Mouse (Mus musculus) gastrocnemius, postnatal 4 days (tissue): Measurements from ENCODE around the gene Defb45. TPM values are rescaled to one million over a fixed set of nuclear protein-coding genes. Genes with fewer than 3 reads are reported as not detected.

Experiments used
- DNase-seq, 2 experiments: peaks; one replicate each; pipeline ENCODE4 v3.0.0; 2021 to 2022; ENCODE audit warnings: low spot score in 2 of 2, mixed read lengths in 2 of 2
- long read RNA-seq, 2 experiments: library from polyadenylated mRNA; stranded (forward); transcript quantifications; one replicate each; pipeline ENCODE4 v2.0.0; 2021
- total RNA-seq, 2 experiments: library from RNA; stranded (reverse); gene quantifications; 2 replicates each; pipeline ENCODE4 v1.2.3; 2021

Defb45 gene
- total RNA-seq: not detected
- long read RNA-seq, experiment 1: 0 reads
- long read RNA-seq, experiment 2: 0 reads

DNA sequence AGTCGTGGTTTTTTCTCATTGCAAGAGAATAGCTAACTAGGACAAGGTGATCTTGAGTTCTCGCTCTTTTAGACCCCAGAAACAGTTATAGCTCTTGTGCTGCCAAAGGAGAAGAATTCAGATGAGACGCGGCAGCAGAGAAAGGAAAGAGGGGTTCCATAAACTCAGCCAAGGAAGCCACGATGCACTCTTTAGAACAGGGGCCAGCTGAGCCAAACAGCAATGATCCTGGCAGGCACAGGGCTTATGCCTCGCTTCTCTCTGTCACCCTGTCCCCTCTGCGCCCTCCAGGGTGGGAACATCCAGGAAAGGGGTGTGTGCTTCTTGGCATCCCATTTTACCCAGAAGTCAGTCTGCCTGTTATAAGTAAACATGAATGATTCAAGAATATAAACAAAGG is at the start of gene Defb45:
TSS of gene Defb45 (minus strand) at position 101 of the 400 bp plus-strand sequence.
- DNase-seq: no peak

DNA sequence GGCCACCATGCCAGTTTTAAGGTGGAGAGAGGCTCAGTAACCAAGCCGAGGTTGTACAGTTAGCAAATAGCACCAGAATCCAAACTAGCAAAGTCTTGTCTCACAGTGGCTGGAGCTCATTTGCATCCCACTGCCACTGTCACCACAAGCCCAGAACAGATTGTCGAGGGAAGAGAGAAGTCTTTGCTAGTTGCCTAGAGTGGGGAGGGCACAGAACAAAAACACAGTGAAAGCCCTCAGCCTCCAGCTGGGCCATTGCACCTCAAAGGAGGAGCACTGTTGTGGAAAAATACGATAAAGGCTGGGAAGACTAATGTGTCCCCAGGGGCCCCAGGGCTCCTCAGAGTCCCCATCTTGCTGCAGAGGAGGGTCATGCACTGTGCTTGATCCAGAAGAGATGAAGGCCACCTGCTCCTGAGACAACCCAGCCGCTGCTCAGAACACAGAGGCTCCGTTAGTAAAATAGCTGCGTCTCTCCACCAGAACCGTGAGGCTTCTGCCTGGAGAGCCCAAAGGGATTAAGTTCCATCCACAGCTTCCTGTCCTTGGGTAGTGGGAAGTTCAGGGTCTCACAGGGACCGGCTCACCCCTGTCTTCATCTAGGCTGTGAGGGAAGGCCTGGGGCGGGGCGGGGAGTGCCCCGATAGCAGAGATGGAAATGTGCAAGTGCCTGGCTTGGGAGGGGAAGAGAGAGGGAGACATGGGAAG is 40.4 kb upstream of the Defb45 start:
- DNase-seq: no peak

DNA sequence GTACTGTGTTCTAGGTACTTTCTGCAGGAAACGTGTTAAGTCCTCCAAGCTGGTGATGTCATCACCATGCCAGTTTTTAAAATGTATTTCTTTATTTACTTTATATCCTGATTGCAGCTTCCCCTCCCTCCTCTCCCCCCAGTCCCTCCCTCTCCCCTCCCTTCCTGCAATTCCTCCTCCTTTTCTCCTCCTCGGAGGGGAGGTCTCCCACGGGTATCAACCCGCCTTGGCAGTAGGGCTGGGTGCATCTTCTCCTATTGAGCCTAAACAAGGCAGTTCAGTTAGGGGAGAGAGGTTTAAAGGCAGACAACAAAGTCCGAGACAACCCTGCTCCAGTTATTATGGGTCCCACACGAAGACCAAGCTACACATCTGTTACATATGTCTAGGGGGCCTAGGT is 39.7 kb upstream of the Defb45 start:
- DNase-seq: no peak

DNA sequence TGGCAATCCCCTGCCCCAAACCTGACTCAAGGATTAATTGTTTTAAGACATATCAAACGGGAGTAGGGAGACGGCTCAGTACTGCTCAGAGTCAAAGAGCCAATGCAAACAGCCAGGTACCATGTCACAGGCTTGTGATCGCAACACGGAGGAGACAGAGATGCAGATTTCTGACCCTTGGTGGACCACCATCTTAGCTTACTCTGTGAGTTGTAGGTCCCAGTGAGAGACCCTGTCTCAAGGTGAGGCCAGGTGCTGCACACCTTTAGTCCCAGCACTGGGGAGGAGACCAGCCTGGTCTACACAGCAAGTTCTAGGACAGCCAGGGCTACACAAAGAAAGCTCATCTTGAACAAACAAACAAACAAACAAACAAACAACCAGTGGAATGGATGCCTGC is 38.2 kb upstream of the Defb45 start:
- no peak for DNase-seq

DNA sequence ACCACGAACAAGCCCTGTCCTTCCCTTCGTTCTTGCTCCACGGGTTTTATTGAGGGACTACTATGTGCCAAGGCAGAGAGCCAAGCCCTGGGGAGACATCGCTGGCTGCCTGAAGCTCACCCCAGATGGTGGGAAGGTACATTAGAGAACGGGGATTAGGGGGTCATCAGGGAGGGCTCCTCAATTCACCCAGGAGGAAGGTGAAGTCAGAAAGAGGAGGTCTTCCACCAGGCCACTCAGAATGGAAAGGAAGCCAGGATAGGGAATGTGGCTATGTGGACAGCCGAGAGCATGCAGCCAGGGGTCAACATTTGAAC is 37.8 kb upstream of the Defb45 start:
- DNase-seq: no peak

DNA sequence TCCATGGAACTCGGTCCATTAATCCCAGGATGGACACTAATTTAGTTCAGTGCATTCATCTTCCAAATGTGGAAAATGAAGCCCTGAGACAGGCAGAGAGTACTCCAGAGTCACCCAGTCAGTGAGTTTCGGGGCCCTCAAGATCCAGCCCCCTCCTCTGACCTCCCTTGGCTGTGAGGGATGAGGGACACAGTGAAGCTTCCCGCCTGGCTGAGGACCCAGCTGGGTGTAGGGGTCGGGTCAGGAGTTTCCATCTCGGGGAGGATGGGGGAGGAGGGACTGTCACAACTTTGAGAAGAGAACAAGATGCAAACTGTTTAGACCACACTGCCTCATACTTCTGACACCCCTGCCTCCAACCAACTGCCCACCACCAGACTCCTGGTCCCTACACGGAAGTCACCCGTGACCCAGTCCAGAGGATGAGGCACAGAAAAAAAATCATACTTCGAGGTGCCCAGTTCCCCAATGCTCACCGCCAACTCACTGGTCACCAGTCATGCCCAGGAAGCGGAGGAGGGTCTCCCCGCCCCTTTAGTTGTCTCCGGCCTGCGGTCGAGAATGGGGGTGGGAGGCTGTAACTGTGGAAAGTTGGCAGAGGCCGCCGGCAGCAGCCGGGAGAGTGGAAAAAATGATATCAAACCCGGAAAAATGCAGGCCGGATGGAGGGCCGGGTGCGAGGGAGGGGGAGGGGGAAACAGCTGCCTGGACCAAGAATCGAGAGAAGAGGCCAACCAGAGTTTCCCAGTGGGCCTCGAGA is 37.2 kb upstream of the Defb45 start:
- DNase-seq: peak; percentile 75 to 85

DNA sequence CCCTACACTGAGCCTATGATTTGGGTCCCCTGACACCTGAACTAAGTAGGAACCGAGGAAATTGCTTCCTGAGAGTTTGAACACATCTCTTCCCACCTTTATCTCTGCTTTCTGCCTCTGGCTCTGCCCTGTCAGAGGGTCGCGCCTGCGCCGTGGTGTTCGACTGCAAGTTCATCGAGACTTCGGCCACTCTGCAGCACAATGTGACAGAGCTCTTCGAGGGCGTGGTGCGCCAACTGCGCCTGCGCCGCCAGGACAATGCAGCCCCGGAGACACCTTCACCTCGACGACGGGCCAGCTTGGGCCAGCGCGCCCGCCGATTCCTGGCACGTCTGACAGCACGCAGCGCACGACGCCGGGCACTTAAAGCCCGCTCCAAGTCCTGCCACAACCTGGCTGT is 35.1 kb upstream of the Defb45 start:
- no peak for DNase-seq

DNA sequence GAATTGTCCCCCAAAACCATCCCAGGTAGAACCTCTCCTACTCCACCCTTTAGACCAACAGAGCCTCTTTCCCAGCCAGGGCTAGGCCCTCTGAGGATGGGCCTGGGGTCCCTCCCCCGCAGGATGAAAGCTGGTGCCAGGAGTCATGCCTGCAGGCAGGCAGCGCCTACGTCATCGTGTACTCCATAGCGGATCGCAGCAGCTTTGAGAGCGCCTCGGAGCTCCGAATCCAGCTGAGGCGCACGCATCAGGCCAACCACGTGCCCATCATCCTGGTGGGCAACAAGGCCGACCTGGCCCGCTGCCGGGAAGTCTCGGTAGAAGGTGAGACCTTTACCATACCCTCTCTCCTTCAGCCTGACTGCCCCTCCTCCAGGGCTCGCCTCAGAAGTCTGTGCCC is 34.1 kb upstream of the Defb45 start:
- no peak for DNase-seq

DNA sequence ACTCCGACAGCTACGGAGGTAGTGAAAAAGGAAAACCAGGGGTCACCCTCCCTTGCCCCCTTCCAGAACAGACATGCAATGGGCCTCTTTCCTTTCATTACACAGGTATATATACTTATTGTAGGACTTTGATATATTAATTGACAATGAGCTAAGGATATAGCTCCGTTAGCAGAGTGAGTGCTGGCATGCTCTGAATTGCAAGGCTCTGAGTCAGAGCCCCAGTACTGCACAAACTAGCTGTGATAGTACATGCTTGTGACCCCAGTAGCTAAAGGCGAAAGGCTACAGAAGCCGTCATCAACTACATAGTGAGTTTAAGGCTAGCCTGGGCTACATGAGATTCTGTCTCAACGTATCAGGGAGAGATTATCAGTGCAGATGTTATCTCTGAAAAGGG is 30.7 kb upstream of the Defb45 start:
- no peak for DNase-seq

DNA sequence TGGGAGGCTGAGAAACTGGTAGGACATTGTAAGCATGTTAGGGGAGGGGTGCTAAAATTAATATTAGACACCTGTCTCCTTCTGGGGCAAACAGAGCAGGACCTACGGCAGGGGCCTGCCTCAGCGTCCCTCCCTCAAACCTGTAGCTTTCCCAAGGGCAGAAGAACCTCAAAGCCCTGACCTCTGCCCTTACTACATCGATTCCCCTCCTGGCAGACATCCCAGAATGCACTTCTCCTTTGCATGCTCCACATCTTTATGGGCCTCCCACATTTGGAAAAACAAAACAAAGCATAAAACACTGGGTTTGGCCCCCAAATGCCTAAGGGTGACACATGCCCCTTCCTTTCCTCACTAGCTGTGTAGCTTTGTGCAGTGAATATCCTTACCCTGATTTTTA is 30.0 kb upstream of the Defb45 start:
- DNase-seq: no peak

DNA sequence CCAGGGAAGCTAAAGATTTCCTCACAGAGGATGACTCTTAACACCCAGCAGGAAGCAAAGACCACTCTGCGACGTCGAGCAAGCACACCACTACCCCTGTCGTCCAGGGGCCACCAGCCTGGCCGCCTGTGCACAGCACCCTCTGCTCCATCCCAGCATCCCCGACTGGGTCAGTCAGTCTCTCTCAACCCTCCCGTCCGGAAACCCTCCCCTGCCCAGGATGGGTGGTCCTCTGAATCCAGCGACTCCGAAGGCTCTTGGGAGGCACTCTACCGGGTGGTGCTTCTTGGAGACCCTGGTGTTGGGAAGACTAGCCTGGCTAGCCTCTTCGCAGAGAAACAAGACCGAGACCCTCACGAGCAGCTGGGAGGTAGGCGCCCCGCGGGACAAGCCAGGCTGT is 28.9 kb upstream of the Defb45 start:
- no peak for DNase-seq

DNA sequence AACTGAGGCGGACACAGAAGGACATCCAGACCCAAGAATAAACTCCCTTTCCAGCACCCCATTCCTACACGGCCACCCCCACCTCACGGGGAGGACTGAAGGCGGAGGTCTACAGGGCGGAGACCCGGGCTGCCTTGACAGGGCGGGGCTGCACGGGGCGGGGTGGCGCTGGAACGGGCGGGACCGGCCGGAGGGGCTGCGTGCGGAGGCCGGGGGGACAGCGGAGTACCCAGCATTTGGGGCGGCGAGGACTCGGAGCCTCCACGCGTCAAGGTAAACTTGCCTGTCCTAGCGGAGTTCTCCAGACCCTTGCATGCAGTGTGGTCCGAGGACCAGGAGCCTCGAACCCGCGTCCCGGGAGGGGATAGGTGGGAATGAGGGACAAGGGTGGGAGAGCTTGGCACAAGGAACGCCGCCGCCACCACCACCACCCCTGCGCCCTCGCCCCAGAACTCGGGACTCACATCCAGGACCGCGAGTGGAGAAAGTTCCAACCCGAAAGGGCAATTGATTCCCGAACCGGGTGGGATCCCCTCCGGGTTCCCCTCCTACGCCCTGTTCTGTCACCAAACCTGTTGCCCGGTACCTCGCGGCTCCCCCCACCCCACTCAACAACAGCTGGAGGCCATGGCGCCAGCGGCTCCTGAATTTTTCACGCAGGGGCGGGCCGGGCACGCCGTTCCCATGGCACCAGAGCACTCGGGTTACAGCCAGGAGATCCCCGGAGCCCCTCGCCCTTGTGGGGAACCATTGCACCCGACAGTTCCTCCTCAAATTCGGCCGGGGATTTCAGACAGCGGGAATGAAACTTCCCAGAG is 27.8 kb upstream of the Defb45 start, which contains the start of gene Rem1:
TSS of gene Rem1 (plus strand) at position 178 of the 818 bp plus-strand sequence.
- DNase-seq: peak in 1 of 2 experiments; percentile 53

DNA sequence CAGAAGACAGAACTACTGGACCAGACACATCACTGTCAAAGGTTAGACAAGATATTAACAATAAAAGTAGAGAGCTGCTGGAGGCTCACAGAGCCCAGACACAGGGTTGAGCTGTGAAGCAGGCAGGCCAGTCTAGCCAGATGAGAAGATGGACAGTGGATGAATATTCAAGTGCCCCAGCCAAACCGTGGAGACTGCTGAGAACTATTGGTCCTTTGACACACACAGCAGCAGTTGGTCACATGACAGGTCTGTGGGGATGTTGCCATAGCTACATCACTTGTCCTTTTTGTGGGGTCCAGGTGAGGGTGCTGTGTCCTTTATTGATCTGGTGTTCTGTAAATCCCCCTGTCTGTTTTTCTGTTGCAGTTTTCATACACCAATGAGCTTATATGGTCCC is 26.1 kb upstream of the Defb45 start:
- no peak for DNase-seq

DNA sequence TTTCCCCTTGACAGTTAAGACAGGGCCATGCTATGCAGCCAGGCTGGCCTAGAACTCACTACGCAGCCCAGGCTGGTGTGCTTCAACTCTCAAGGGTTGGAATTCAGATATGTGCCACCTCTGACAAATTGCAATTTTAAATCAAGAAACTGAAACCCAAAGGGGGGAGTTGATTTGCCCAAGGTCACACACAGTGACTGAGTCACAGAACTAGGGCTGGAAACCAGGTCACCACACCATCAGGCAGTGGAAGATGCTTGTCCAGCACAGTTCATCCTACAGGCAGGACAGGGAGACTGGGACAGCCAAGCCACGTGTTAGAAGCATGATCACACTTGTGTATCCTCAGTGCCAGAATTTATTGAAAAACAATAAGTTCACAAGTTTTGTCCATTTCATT is 25.4 kb upstream of the Defb45 start:
- no peak for DNase-seq

DNA sequence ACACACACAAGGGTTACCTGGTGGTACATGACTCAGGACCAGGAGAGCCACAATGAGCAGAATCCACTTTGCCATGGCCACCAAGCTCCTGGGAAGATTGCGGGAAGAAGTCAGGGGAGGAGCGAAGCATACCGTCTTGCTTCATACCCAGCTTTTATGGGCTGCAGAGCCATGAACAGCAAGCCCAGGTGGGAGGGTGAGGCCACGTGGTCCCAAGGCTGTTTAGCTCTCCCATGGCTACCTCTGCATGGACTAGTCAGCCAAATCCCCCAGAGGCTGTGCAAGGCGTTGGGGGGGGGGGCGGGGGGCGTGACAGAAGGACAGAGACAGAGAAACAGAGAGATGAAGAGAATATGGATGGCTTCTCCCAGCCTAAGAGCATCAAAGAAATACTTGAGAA is 23.8 kb upstream of the Defb45 start, which contains the start of gene Defb25:
TSS of gene Defb25 (minus strand) at position 101 of the 400 bp plus-strand sequence.
- DNase-seq: no peak

DNA sequence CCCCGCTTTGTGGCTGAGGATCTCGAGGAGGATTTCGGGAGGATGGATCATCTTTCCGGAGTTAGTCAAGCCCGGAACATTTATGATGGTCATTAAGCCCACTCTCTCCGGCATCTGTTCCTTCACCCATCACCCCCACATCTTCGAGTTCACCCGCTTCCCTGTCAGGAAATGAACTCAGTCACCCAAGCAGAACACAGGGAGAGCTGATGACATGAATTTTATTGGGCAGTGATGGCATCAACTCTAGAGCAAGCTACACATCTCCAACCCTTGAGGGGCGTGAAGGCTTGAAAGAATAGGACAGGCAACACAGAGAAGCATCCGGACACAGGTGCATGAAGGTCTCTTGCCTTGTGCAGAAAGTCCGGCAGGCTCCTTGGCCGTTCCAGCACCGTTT is 23.0 kb upstream of the Defb45 start:
- no peak for DNase-seq

DNA sequence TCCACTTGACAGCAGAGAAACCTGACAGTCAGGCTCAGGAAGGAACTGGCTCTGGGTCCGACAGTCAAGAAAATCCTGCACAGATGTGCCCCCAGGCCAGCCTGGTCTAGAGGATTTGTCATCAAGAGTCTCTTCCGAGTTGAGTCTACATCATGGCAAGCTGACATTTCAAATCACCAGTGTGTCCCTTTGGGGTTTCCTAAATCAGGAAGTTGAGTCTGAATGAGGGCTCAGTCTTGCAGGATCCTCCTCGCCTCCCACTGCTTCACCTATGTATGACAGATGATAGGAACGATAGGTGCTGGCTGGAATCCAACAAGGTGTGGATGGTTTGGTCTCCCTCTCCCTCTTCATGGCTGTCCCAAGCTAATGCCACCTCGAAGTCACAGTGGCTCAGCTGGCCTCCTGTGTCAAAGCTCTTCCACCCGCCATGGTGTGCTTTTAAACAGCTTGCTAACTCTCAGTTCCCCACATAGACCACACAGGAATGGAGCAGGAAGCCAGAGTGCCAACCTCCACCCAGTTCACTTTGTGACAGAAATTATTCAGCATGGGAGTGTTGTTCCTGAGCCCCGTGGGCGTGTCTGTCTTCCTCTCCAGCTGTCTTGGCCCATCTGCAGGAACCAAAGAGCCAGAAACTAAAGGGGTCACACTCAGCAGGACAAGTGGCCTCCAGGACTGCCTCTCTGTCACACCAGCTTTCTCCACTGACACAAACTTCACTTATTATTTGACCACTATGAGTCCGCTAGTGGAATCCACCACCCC is 21.4 kb upstream of the Defb45 start:
- DNase-seq: peak in 1 of 2 experiments; percentile 50

DNA sequence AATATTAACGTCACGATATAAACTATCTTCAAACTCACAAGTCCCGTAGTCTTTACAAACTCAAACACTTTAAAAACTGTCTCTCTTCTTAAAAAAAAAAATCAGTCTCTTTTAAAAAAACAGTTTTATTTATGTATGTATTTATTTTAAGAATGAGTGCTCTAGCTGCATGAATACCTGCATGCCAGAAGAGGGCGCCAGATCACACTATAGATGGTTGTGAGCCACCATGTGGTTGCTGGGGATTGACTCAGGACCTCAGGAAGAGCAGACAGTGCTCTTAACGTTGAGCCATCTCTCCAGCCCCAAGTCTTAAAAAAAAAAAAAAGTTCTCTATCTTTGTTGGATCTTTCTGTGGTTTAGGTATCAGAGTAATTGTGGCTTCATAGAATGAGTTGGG is 18.2 kb upstream of the Defb45 start:
- DNase-seq: no peak

DNA sequence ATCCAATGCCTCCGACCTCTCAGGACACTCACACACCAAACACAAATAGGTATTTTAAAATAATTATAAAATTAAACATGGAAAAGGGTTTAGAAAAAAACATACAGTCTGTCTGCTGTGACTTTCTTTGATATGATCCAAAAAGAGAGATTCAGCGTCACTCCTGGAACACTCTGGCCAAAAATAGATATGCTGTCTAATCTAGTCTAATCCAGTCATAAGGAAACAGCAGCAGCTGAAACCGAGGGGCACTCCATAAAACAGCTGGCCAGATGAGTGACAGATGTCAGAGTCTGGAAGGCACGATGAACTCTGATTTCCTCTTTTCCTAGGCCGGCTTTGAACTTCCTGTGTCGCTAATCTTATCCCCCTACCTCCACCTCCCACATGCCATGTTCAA is 17.3 kb upstream of the Defb45 start:
- no peak for DNase-seq

DNA sequence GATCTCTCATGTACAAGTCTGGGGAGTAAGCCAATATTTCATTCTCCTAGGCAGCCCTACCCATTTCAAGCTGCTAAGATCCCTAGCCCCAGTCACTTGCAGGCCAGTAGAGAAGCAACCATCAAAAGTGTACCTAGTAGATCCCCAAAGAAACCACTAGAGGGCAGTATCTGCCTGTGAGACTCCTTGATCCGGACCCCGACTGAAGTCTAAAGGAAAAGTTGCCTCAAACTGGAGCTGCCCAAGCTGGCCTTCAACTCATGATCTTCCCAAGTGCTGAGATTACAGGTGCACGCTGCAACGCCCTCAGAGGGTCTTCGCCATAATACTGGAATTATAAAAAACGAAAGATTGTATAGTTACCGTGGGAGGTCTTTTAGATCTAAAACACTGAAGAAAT is 16.4 kb upstream of the Defb45 start:
- DNase-seq: peak in 1 of 2 experiments; percentile 48

DNA sequence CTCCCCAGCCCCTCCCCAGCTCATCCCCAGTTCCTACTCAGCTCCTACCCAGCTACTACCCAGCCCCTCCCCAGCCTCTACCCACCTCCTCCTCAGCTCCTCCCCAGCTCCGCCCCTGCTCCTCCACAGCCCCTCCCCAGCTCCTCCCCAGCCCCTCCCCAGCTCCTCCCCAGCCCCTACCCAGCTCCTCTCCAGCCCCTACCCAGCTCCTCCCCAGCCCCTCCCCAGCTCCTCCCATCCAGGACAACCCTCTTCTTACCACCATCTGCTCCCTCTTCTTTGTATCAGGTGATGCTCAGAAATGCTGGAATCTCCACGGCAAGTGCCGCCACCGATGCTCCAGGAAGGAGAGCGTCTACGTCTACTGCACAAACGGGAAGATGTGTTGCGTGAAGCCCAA is 13.0 kb upstream of the Defb45 start:
- DNase-seq: no peak
